Mouse (Mus musculus): ENCODE data around the gene Ndufs3. TPM values are rescaled to one million over a fixed set of nuclear protein-coding genes. Genes with fewer than 3 reads are reported as not detected.

Gene Ndufs3
- total and polyA plus RNA-seq, 3 experiments = 133 to 185 (median 182) TPM

GRCm38 (mm10) chr2:90913671-90914070 lies 9.0 kb upstream of the Ndufs3 start:
- H3K79me2 ChIP-seq (replicated peaks; ENCODE audit: control insufficient read depth, extremely low read depth, insufficient read depth, poor library complexity, severe bottlenecking) = peaks cover 33% of the 10 kb centered on the region
- no peaks in the 10 kb centered on the region for H3K27me3 ChIP-seq (replicated peaks)
- no peak overlapping the region for H3K4me3 ChIP-seq (replicated peaks in 1 of 3; ENCODE audit: low read depth in 2 of 3, low read length in 2 of 3, poor library complexity in 1 of 3)
- in situ Hi-C loops (cut with MboI; ENCODE audit: low pct_ligation_motif_present, low pct_unique_long_range_greater_than_20kb, low sequenced_read_pairs) (no loop called here), dilution Hi-C loops (cut with MboI; ENCODE audit: extremely low pct_ligation_motif_present, extremely low pct_unique_long_range_greater_than_20kb, low sequenced_read_pairs) (no loop called here)
- peaks cover 36 to 60% of the 10 kb centered on the region in 2 experiments for H3K36me3 ChIP-seq (replicated peaks in 1 of 2; ENCODE audit: control insufficient read depth in 1 of 2, insufficient read depth in 1 of 2, low read length in 1 of 2)
- TF ChIP-seq ZC3H11A (IDR thresholded peaks at IDR 0.05; ENCODE audit: low read depth, low read length) = no peak
- TF ChIP-seq MYC (IDR thresholded peaks at IDR 0.05; ENCODE audit: low read depth, low read length) = no peak
- no peak for TF ChIP-seq ZNF384 (IDR thresholded peaks at IDR 0.05; ENCODE audit: low read depth, low read length)
- no peak for TF ChIP-seq POLR2AphosphoS2 (IDR thresholded peaks at IDR 0.05; ENCODE audit: low read depth, low read length)
- no peak for TF ChIP-seq TCF12 (IDR thresholded peaks at IDR 0.05; ENCODE audit: low read depth, low read length)
- no peak for TF ChIP-seq BHLHE40 (IDR thresholded peaks at IDR 0.05; ENCODE audit: low read depth, low read length)
- TF ChIP-seq ZMIZ1 (IDR thresholded peaks at IDR 0.05; ENCODE audit: low read depth, low read length) = no peak
- TF ChIP-seq ETS1 (conservative IDR thresholded peaks at IDR 0.05; ENCODE audit: low read depth, low read length) = no peak
- no peak for TF ChIP-seq HCFC1 (IDR thresholded peaks at IDR 0.05; ENCODE audit: low read depth, low read length)
- TF ChIP-seq RCOR1 (conservative IDR thresholded peaks at IDR 0.05; ENCODE audit: low read depth, low read length) = no peak
- no peak for TF ChIP-seq USF2 (conservative IDR thresholded peaks at IDR 0.05; ENCODE audit: low read depth, low read length)
- no peak for TF ChIP-seq CHD2 (IDR thresholded peaks at IDR 0.05; ENCODE audit: low read length)
- no peak for TF ChIP-seq SMC3 (IDR thresholded peaks at IDR 0.05; ENCODE audit: low read depth, low read length)
- DNase-seq (ENCODE audit: extremely low read depth) = no peak
- peaks cover 0 to 20% of the 10 kb centered on the region in 2 experiments; a peak in 2 of 4 replicates for H3K4me1 ChIP-seq (ENCODE audit: control insufficient read depth in 1 of 2, insufficient read depth in 2 of 2)
- H3K27ac ChIP-seq (ENCODE audit: insufficient read depth, low read depth) = no peak overlapping the region
- H3K9me3 ChIP-seq (replicated peaks; ENCODE audit: low read length) = no peaks in the 10 kb centered on the region
- H3K4me2 ChIP-seq (ENCODE audit: insufficient read depth, low read depth, poor library complexity, severe bottlenecking) = no peak overlapping the region
- H3K9ac ChIP-seq (ENCODE audit: insufficient read depth, low read depth) = no peak overlapping the region

- H3K4me2 ChIP-seq (ENCODE audit: insufficient read depth, low read depth, poor library complexity, severe bottlenecking) = no peak overlapping the region
- DNase-seq (ENCODE audit: extremely low read depth) = no peak
- H3K9me3 ChIP-seq (replicated peaks; ENCODE audit: low read length) = no peaks in the 10 kb centered on the region
- dilution Hi-C loops (cut with MboI; ENCODE audit: extremely low pct_ligation_motif_present, extremely low pct_unique_long_range_greater_than_20kb, low sequenced_read_pairs) (no loop called here), in situ Hi-C loops (cut with MboI; ENCODE audit: low pct_ligation_motif_present, low pct_unique_long_range_greater_than_20kb, low sequenced_read_pairs) (no loop called here)
- H3K9ac ChIP-seq (ENCODE audit: insufficient read depth, low read depth) = no peak overlapping the region
- H3K36me3 ChIP-seq (replicated peaks in 1 of 2; ENCODE audit: control insufficient read depth in 1 of 2, insufficient read depth in 1 of 2, low read length in 1 of 2) = peaks cover 46 to 78% of the 10 kb centered on the region in 2 experiments
- H3K27me3 ChIP-seq (replicated peaks) = no peaks in the 10 kb centered on the region
- peaks cover 0 to 25% of the 10 kb centered on the region in 2 experiments; a peak in 2 of 4 replicates for H3K4me1 ChIP-seq (ENCODE audit: control insufficient read depth in 1 of 2, insufficient read depth in 2 of 2)
- H3K27ac ChIP-seq (ENCODE audit: insufficient read depth, low read depth) = no peak overlapping the region
- TF ChIP-seq JUND (conservative IDR thresholded peaks at IDR 0.05; ENCODE audit: low read depth, low read length) (no peak), IRF4 (IDR thresholded peaks at IDR 0.05; ENCODE audit: low read depth, low read length) (no peak), ZC3H11A (IDR thresholded peaks at IDR 0.05; ENCODE audit: low read depth, low read length) (no peak), CHD2 (IDR thresholded peaks at IDR 0.05; ENCODE audit: low read length) (no peak), NELFE (IDR thresholded peaks at IDR 0.05; ENCODE audit: low read depth, low read length) (no peak), SIN3A (IDR thresholded peaks at IDR 0.05; ENCODE audit: low read length) (no peak), POLR2A (IDR thresholded peaks at IDR 0.05; ENCODE audit: low read depth, low read length) (no peak), ZKSCAN1 (IDR thresholded peaks at IDR 0.05; ENCODE audit: borderline replicate concordance, low read depth, low read length) (no peak), ETS1 (conservative IDR thresholded peaks at IDR 0.05; ENCODE audit: low read depth, low read length) (no peak), RCOR1 (conservative IDR thresholded peaks at IDR 0.05; ENCODE audit: low read depth, low read length) (no peak), RAD21 (IDR thresholded peaks at IDR 0.05; ENCODE audit: low read depth, low read length) (no peak), UBTF (IDR thresholded peaks at IDR 0.05; ENCODE audit: low read depth, low read length) (no peak), EP300 (IDR thresholded peaks at IDR 0.05; ENCODE audit: low read length) (no peak), GABPA (IDR thresholded peaks at IDR 0.05; ENCODE audit: insufficient replicate concordance, low read depth, low read length) (no peak)
- no peak overlapping the region for H3K4me3 ChIP-seq (replicated peaks in 1 of 3; ENCODE audit: low read depth in 2 of 3, low read length in 2 of 3, poor library complexity in 1 of 3)
- H3K79me2 ChIP-seq (replicated peaks; ENCODE audit: control insufficient read depth, extremely low read depth, insufficient read depth, poor library complexity, severe bottlenecking) = peaks cover 28% of the 10 kb centered on the region
Measured at GRCm38 (mm10) chr2:90911668-90912067, 7.0 kb upstream of the Ndufs3 start.
